Mouse (Mus musculus) erythroblast, embryonic 14.5 days (primary cell): Measurements from ENCODE around the gene Bglap.

Experiments
- GATA1 ChIP-seq: IDR thresholded peaks from 2 replicates; pipeline ENCODE4 v1.6.1; 2012; ENCODE audit warnings: low read length, inconsistent platforms, mixed read lengths
- TAL1 ChIP-seq: IDR thresholded peaks from 3 replicates; pipeline ENCODE4 v1.6.1; 2012; ENCODE audit warnings: low read length, inconsistent platforms, mixed read lengths

GRCm38 (mm10) chr3:88409741-88410644, 25.7 kb upstream of the Bglap start, which contains the start of gene Pmf1:
- TF ChIP-seq TAL1: no peak
- no peak for TF ChIP-seq GATA1
